Mouse (Mus musculus) cerebellum, adult 9-10 months (tissue): ENCODE results near the gene Fras1.

ENCODE experiments used
- DNase-seq: peaks from one replicate; pipeline ENCODE4 v3.0.0; 2022

Gene Fras1

DNA sequence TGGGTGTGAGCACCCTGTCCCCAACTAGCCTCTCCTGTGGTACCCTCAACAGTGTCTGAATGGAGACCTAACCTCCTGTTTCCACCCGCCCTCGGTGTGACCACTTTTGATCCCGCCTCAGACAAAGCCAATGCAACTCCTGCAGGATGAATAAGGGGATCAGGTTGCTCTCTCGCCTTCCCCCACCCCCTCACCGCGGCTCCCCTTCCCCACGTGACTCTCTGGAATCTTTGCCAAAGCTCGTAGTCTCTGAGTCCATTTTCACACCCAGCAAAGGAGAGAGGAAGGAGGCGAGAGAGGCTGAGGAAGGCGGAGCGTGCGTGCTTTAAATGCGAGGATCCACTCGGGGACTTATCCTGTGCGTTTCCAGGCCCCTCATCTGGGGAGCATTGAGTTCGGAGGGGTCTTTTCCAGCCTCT lies at the start of gene Fras1:
Fras1 (plus strand) TSS at position 389 of the 419 bp plus-strand sequence.
- DNase-seq: no peak

DNA sequence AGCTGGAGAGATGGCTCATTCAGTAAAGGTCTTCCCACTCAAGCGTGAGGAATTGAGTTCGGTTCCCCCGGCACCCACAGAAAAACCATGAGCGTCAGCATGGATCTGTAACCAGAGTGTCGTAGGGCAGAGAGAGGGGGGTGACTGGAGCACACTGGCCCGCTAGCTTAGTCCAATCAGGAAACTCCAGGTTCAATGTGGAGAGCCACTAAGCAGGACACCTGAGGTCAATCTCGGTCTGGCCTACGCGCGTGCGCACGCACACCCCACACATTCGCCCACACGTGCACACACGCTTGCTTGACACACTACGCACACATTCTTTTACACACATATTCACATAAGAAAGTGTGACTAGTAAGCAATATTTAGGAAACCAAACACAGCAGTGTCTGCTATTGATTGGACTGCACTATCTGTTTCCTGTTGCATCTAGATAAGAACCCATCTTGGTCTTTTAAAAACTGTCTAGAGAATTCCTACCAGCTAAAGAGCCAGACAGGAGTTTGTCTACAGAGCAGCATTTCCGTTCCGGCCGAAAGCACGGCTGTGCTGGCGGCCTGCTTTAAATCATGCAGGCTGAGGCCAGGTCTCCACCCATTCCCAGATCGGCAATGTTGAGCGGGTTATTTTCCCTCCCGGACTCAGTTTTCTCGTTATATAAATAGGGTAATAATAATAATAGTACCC lies 42.6 kb upstream of the Fras1 start:
- DNase-seq: no peak

DNA sequence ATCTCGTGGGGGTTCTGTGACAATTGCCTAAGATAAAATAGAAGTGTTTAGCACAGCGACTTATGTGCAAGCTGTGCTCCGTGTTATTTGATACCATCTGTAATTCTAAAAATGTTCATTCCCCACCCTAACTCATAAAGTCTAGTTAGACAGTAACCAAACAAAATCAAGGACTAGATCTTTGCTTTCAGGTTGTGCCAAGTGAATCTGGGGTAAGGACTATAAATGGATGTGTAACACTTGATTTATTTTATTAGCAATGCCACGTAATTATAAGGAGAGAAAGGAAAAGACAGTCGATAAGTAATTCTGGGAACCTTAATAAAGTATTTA lies 42.1 kb upstream of the Fras1 start:
- DNase-seq: no peak

DNA sequence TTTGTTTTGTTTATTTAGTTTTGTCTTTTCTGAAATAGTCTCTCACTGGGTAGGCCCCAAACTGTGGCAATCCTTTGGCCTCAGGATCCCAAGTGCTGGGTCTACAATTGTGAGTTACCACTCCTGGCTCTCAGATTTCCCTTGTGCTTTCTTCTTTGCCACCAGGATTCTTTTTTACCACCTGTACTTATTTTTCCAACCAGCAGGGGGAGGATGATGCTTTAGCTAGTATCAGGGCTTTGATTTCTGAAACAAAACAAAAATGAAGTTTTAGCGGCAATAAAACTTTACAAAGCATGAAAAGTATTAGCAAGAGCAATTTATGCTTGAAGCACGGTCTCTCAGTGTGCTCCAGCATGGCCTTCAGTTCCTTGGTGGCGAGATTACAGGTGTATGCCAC lies 39.8 kb upstream of the Fras1 start:
- peak; percentile 1 for DNase-seq

DNA sequence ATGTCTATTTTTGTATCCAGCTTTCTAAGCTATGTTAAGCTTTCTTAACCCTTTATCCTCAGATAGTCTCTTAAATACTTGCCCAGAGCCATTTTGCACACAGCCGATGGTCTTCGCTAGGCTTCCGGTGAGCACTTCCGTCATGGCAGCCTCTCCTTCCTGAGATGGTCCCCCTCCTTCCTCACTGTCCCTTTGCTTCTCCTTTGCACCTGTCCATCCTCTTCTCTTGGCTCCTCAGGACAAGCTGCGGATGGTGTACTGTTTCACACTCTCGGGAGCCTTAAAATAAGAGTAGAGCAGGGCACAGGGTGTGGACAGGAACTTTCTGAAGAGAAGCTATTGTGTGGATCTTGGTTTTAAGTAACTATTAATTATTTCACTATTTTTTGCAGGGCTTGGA lies 33.2 kb upstream of the Fras1 start:
- DNase-seq: no peak

GRCm38 (mm10) chr5:96344983-96345382 lies 28.8 kb upstream of the Fras1 start:
- no peak for DNase-seq

DNA sequence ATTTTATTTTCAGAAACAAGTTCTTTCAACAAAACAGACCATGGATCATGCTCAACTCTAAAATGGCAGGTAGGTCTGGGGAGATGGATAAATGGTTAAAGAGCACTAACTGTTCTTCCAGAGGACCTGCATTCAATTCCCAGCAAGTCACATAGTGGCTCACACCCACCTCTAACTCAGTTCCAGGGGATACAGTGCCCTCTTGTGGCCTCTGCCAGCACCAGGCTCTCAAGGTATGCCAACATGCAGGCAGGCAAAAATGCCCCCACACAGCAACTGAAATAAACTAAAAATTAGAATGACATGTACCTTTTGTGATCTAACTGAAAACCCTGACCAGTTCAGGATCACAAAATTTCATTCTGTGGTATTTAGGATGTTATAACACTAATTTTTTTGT lies 21.8 kb upstream of the Fras1 start:
- no peak for DNase-seq

- DNase-seq: no peak
Observed at GRCm38 (mm10) chr5:96363950-96364349, 9.8 kb upstream of the Fras1 start.

- no peak for DNase-seq
Observed at GRCm38 (mm10) chr5:96365590-96365989, 8.2 kb upstream of the Fras1 start.

DNA sequence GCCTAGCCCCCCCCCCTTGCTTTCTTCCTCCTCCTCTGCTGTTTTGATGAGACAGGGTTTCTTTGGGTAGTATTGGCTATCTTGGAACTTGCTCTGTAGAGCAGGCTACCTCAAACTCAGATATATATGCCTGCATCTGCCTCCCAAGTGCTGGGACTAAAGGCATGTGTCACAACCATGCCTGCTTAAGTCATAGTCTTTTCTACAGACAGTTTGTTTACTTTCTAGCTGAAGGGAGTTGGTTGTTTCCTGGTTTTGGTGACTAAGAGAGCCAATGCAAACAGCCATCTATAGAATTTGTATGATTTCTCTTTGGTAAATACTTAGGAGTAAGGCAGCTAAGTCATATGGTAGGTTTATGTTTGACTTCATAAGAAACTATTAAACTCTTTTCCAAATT lies 6.5 kb upstream of the Fras1 start:
- DNase-seq: no peak

DNA sequence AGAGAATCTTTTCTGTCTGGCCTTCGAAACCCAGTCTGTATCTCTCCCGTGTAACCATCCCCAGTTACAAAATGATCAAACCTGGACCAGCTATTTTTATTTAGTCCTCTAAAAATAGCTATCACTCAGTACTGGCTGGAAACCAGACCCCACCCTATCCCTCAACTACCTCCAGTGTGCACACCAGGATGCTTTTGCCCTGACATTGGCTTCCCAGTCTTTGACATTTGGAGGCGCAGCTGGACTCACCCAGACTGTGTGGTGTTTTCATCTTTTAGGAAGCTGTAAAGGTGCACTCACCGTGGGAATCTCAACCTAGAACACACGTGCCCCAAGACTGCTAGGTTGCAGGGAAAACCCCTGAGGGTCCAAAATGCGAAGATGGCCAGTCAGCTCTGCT lies 649 bp upstream of the Fras1 start:
- DNase-seq: no peak

DNA sequence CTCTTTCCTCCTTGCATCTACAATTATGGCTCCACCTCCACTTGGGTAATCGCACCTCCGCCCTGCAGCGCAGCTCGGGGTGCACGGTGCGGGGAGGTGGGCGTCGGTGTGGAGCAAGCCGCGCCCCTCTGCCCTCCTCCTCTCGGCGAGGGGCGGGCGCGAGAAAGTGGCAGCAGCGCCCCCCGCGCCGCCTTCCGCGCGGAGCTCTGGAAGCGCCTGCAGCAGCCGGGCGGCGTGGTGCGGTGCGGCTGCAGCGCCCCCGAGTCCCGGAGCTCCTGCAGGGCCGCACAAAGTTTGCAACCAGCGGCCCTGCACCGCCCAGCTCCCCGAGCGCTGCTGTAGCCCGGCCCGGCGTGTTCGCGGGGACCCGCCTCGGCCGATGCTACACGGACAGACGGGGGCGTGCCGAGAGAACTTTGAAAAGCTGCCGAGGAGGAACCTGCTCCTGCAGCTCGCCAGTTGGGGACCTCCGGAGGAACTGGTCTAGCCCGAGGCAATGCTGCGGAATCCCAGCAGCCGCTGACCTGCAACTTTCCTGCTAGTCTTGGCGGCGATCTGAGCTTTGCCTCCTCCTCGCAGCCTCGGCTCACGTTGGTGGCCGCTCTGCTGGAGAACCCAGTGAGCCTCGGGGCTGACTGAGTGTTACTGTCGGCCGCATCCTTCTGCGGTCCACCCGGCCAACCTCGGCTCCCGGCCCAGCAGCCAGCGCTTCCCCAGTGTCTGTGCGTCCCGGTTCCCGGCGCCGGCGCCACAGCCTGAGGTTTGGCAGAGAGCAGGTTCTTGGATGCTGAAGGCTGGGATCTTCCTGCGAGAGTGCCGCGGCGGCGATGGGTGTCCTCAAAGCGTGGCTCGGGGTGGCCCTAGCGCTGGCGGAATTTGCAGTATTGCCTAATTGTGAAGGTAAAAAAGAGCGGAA lies 489 bp downstream of the Fras1 start:
- peak; percentile 8 for DNase-seq

- no peak for DNase-seq
Observed at GRCm38 (mm10) chr5:96375391-96375831, 1.7 kb downstream of the Fras1 start.

DNA sequence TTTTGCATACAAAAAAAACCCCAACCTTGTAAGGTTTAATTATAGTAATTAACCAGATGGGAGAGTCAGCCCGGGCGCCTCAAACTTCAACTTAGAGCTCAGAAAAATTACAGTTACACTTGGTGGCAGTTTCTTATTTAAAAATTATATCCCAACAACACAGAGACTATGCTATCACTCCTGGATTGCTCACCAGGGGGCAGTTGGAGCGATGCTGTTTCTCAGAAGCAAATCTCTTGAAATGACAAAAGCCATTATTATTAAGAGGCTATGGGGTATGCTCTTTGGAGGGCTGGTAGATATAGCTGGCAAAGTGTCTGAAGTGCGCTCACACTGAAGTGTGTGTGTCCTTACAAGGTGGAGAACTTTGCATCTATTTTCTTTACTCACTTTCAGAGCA lies 2.5 kb downstream of the Fras1 start:
- no peak for DNase-seq

DNA sequence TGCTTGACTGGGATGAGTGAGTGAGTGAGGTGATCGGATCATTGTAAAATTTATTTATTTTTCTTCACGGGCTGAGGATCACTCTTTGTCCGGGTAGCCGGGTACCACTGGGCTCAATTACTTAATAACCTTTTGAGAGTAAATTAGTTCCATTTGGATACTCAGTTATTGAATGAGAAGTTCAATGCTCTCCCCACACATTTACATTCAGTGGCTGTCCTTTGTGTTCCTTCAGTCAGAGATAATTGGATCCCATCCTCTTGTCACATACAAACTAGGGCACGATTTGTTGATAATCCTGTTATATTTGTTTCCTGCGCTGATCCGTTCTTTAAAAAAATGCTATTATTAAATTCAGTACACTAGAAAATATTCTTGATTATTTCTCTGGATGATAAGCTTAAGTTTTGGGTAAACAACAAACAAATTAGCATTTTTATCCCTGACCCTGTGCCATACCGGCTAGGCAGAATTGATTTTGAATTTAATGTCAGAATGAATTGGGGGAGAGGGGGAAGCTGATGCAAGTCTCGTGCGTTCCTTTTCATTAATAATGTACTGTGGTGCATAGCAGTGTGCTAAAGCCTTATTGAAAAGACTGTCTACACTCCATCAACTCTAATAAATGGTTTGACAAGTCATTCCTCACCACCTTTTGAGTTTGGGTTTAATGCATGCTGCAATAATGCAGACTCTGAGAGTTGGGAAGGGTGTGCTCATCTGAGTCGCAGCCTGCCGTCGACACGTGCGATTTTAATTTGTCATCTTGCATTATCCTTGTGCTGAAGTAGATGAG lies 12.6 kb downstream of the Fras1 start:
- DNase-seq: no peak

- DNase-seq: no peak
Observed at GRCm38 (mm10) chr5:96388306-96388705, 14.6 kb downstream of the Fras1 start.

DNA sequence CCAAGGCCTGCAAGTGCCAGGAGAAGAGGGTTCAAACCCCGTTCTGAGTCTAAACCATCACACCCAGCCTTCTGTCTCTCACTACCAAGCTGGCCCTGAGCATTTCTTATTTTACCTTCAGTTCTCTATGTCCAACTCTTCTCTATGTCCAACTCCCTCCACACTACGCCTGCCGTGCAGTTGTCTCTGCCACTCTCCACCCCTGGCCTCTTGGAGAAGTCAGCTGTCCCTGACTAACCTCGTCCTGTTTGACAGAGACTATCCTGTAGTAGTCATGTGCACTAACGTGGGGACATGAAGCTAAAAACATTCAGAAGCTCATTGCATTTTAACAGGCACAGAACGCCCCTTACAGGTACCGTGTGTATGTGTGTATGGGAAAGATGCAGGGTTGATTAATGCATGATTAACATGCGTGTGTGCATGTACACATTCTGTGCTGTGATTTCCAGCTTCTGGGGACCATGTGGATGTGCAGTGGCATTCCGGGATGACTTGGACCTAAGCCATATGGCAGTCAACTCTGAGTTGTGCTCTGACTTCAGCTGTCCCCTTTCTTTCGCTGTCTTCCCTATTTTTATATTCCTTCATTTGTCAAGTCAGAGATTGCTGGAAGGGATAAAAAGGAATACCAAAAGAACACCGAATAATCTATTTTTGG lies 16.3 kb downstream of the Fras1 start:
- no peak for DNase-seq

GRCm38 (mm10) chr5:96391086-96391485 lies 17.3 kb downstream of the Fras1 start:
- no peak for DNase-seq

GRCm38 (mm10) chr5:96394947-96395346 lies 21.2 kb downstream of the Fras1 start:
- DNase-seq: no peak

DNA sequence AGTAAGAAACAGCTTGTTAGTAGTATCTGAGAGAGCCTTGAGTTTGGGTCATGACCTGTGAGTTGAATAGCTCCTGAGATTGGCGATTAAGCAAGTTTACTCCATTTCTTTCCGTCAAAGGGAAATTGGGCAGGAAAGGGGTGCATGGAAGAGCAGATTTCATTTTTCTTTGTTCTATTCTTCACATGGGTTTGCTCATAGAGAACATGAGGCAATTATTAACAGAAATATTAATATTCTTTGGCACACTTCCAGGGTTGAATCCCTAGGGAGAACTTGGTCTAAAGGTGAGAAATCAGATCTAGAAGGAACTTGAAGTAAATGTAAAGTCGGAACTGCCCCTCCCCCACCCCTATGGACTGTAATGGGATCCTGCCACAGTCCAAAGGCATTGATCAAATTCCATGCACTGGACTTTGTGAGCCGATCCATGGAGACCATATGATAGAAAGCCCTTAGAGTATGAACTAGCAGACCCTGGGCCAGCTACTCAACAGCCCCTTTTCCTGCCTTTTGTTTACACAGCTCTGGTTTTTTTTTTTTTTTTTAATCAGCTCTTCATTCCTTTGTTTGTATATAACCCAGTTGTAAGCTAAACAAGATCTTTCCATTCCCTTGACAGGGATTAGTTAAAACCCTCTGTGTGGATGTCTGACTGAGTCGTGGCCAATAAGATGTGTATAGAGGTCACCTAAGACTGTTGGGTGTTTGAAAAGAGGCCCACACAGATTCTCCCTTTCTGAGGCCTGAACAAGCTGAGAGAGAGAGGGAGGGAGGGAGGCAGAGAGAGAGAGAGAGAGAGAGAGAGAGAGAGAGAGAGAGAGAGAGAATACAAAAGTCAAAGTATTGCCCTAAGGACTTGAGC lies 22.3 kb downstream of the Fras1 start:
- DNase-seq: no peak

- no peak for DNase-seq
Observed at GRCm38 (mm10) chr5:96402555-96402954, 28.8 kb downstream of the Fras1 start.
